Mouse (Mus musculus) urinary bladder, postnatal 14 days (tissue): ENCODE data around the gene Fxr2.
"Not testable (repeated sequence)": the region's sequence is repeated elsewhere in the genome, so short reads cannot be mapped to it uniquely, and the experiment has no call there.

ENCODE experiments used
- DNase-seq: peaks from one replicate; pipeline ENCODE4 v3.0.0; 2021; ENCODE audit warnings: low spot score

The Fxr2 gene

GRCm38 (mm10) chr11:69684128-69684745 is 51.4 kb downstream of the Fxr2 start:
- DNase-seq, result no peak

- DNase-seq, result no peak
Measured at GRCm38 (mm10) chr11:69684936-69685335, 52.1 kb downstream of the Fxr2 start.

DNA sequence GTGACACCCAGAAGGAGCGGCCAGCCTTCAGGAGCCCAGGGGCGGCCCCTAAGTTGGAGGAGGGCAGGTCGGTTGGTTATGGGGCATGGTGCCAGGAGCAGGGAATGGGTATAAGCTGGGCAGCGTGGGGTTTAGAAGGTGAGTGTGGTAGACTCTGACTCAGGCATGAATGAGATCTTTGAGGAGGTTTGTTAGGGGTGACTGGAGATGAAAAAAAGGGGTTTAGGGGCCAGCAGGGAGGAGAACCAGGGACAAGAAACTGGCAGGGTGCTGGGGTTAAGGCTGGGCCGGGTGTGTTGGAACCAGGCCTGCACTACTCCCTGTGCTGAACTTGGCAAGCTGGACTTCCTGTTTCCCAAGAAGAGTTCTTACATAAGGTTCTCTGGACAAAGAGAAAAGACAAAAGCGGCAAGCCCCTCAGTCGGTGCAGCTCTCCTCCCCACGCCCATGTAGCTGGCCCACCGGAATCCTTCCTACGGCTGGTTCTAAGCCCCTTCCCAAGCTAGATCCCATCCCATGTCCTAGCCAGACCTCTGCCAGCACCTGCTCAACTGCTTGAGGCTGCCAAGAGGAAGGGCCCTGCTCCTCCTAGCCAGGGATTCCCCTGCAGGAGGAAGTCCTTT is 52.8 kb downstream of the Fxr2 start, which contains the start of gene Tnfsf13:
Tnfsf13 (minus strand) TSS at position 259 of the 623 bp plus-strand sequence.
- DNase-seq, result peak; percentile 77

DNA sequence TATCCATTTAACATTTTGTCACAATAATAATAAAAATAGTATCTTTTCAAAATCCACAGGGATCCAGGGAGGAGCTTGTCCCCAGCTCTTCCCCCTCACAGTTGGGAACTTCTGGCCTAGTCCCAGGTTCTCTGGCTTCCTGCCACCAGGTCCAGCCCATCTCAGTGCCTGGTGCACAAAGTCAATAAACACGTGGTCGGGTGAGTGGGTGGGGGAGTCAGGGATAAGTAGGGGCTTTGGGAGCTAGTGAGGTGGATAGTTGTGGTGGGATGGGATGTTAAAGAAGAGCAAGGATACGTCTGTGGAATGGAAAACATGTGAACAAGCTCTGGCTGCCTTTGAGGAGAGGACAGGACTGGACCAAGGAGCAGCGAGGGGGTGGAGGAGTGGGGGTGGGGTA is 53.6 kb downstream of the Fxr2 start:
- DNase-seq, result peak; percentile 88

- DNase-seq, result no peak
Measured at GRCm38 (mm10) chr11:69687061-69687460, 54.3 kb downstream of the Fxr2 start.

GRCm38 (mm10) chr11:69689891-69690290 is 57.1 kb downstream of the Fxr2 start:
- no peak for DNase-seq

- DNase-seq, result no peak
Measured at GRCm38 (mm10) chr11:69692196-69692811, 59.5 kb downstream of the Fxr2 start.

- no peak for DNase-seq
Measured at GRCm38 (mm10) chr11:69692863-69693262, 60.1 kb downstream of the Fxr2 start.

DNA sequence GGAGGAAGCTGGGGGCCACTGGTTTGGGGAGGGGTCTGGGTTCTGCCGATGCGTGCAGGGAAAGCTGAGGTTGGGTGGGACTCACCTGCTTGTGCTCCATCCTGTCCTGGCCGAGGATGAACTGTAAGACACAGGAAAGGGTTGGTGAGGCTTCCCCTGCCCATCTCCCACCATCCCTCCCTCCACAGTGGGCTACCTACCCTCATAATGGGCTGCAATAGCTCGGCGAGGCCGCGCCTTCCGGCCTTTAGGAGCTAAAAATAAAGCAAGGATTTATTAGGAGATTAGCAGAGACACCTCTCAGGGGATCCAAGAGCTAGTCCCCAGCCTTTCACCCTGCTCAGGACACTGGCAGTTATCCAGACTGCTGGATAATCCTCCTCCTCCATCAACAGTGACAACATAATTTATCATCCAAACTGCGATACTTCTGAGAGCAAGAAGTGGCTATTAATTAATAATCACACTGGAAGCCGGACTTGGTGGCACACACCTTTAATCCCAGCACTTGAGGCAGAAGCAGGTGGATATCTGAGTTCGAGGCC is 60.7 kb downstream of the Fxr2 start:
- DNase-seq, result no peak

GRCm38 (mm10) chr11:69695046-69695360 is 62.2 kb downstream of the Fxr2 start:
- no peak for DNase-seq

- DNase-seq, result peak; percentile 75
Measured at GRCm38 (mm10) chr11:69695361-69696181, 62.8 kb downstream of the Fxr2 start, which contains the start of the genes Tnfsf12 and Tnfsfm13. TSS of gene Tnfsf12 (minus strand) at chr11:69695849. TSS of gene Tnfsfm13 (minus strand) at chr11:69696098.

GRCm38 (mm10) chr11:69697396-69697795 is 64.6 kb downstream of the Fxr2 start:
- no peak for DNase-seq

- no peak for DNase-seq
Measured at GRCm38 (mm10) chr11:69698574-69698973, 65.8 kb downstream of the Fxr2 start.

DNA sequence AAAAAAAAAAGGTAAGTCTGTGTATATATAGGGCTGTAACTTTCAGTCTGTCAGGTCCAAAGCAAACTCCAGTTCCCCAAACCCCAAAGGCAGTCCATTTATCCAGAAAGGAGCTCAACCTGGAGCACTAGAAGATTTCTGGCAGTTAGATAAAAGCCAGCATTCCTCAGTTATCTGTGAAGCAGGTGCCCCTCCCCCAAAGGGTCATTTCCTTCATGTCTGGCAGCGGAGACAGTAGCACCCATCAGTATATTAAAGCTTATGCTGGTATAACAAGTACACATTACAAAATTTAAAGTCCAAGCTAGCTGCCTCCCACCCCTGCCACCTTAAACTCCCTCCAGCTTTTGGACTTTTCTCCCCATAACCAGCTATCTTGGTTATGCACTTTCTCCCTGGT is 66.8 kb downstream of the Fxr2 start:
- DNase-seq, result no peak

- not testable (repeated sequence) for DNase-seq
Measured at GRCm38 (mm10) chr11:69702886-69703285, 70.1 kb downstream of the Fxr2 start.
